Mouse (Mus musculus) intestine, postnatal 0 days (tissue): ENCODE results near the gene Actn2. TPM values are rescaled to one million over a fixed set of nuclear protein-coding genes. Genes with fewer than 3 reads are reported as not detected.

Source experiments
- ATAC-seq: fragments of 200-750 bp; cut with Nextera tagmentation; 2 replicates; pipeline ENCODE4 v1.8.0; 2017; ENCODE audit warnings: mild to moderate bottlenecking, moderate TSS enrichment, moderate library complexity
- H3K27ac ChIP-seq: fragments of 300-500 bp; sonication (generic); 2 replicates; pipeline ENCODE4 v1.5.1; 2014; ENCODE audit warnings: mild to moderate bottlenecking, low read depth, low read length, moderate library complexity
- H3K27me3 ChIP-seq: fragments of 300-500 bp; sonication (generic); replicated peaks from 2 replicates; pipeline ENCODE4 v1.6.1; 2014; ENCODE audit warnings: low read length, mixed read lengths; ENCODE audit not compliant: control insufficient read depth, insufficient read depth
- H3K36me3 ChIP-seq: fragments of 300-500 bp; sonication (generic); 2 replicates; pipeline ENCODE4 v1.6.1; 2014; ENCODE audit warnings: mild to moderate bottlenecking, moderate library complexity; ENCODE audit not compliant: control insufficient read depth, insufficient read depth
- H3K4me1 ChIP-seq: fragments of 300-500 bp; sonication (generic); replicated peaks from 2 replicates; pipeline ENCODE4 v1.6.1; 2014; ENCODE audit warnings: antibody characterized with exemption, low read length, mixed read lengths; ENCODE audit not compliant: control insufficient read depth, insufficient read depth
- H3K4me2 ChIP-seq: fragments of 300-500 bp; sonication (generic); replicated peaks from 2 replicates; pipeline ENCODE4 v1.6.1; 2014; ENCODE audit warnings: low read depth, mild to moderate bottlenecking, moderate library complexity
- H3K4me3 ChIP-seq: fragments of 300-500 bp; sonication (generic); 2 replicates; pipeline ENCODE4 v1.5.1; 2014; ENCODE audit warnings: low read depth, low read length
- H3K9ac ChIP-seq: fragments of 300-500 bp; sonication (generic); 2 replicates; pipeline ENCODE4 v1.6.1; 2014; ENCODE audit warnings: mild to moderate bottlenecking, low read depth, low read length
- H3K9me3 ChIP-seq: fragments of 300-500 bp; sonication (generic); 2 replicates; pipeline ENCODE4 v1.6.1; 2016; ENCODE audit warnings: mixed run types; ENCODE audit not compliant: control insufficient read depth
- CTCF ChIP-seq: sonication (generic); IDR thresholded peaks from 2 replicates; pipeline ENCODE4 v1.5.1; 2016; ENCODE audit warnings: low read depth, mild to moderate bottlenecking, control low read depth, antibody characterized with exemption, moderate library complexity
- WGBS: fragments of 180-500 bp; shearing (Covaris S2); extraction: QIAGEN DNeasy Blood & Tissue Kit; methylation state at CpG from one replicate; pipeline ENCODE4 v1.1.7; 2014; 5-methylcytosine and 5-hydroxymethylcytosine counted together
- polyA plus RNA-seq: library from polyadenylated mRNA; unstranded; fragments of >200 nt; fragmentation: Nextera tagmentation; extraction: Ambion mirVana; gene quantifications from 2 replicates; pipeline ENCODE4 v1.2.1, GENCODE M21; 2015

The Actn2 gene
- polyA plus RNA-seq, 1 experiment from 2014 or later = 1.2 TPM

DNA sequence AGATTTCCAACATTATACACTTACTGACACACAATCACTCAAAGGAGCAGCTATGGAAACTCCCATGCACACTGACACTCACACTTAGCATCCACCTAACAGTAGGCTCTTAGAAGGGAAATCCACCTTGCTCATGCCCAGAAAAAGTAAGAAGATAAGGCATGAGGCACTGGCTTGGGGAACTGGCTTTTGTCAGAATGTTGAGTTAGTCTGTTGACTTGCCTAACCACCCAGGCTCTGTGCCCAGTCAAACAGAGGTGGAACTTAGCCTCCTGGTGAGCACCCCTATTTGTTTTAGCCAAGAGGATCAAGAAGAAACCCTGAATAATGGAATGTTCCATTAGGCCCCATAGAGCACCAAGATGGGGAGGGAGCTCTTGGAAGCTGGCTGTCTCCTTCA lies 1.1 kb downstream of the Actn2 start:
- no peak overlapping the region for H3K4me2 ChIP-seq
- H3K9ac ChIP-seq = no peak overlapping the region
- H3K27me3 ChIP-seq = no peaks in the 10 kb centered on the region
- no peaks in the 10 kb centered on the region for H3K36me3 ChIP-seq
- H3K9me3 ChIP-seq = no peaks in the 10 kb centered on the region
- ATAC-seq = no peak
- no peak overlapping the region for H3K4me3 ChIP-seq
- no peak for TF ChIP-seq CTCF
- H3K27ac ChIP-seq = no peak overlapping the region
- H3K4me1 ChIP-seq = 0 out of 2 replicates have a peak, but pooled peaks cover 2% of the 10 kb centered on the region

DNA sequence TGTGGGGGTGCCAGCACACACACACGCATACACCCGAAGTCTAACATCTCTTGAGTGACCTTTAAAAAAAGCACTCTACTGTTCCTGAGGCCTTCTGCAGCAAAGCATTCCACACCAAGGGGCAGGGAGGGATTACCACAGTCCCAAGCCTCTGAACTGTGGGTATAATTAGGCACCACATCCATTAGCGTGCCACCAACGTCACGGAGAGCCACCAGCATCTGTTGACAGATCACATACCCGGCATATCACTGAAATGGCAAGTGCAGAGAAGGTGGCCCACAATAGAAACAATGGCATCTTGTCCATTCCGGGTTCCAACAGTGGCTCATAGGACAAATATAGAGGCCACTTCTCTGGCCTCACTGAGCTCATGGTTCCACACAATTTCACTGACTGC lies 2.8 kb downstream of the Actn2 start:
- H3K9ac ChIP-seq = no peak overlapping the region
- no peak for ATAC-seq
- H3K4me1 ChIP-seq = 0 out of 2 replicates have a peak, but pooled peaks cover 2% of the 10 kb centered on the region
- H3K36me3 ChIP-seq = no peaks in the 10 kb centered on the region
- H3K4me3 ChIP-seq = no peak overlapping the region
- no peak overlapping the region for H3K4me2 ChIP-seq
- H3K27me3 ChIP-seq = no peaks in the 10 kb centered on the region
- no peak for TF ChIP-seq CTCF
- WGBS = 79% methylated on average over 7 of the region's 7 CpGs
- no peak overlapping the region for H3K27ac ChIP-seq
- no peaks in the 10 kb centered on the region for H3K9me3 ChIP-seq

DNA sequence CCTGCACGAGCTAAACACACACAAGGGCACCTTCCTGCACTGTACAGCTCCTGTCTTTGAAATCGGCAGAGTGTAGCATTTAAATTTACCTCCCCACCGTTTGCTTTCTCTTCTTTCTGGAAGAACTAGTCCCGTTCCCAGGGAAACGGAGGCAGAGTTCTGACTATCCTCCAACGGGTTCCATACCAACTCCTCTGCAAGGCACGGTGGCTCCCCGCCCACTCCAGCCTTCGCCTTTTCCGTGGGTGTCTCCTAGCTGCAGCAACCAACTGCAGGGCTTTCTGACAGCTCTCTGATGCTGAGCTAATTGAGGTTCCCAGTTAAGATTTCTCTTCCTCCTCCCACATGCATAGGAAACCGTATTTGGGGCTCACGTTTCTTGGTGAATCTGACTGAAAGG lies 6.5 kb downstream of the Actn2 start:
- no peak for TF ChIP-seq CTCF
- ATAC-seq = no peak
- WGBS = 58% methylated on average over 12 of the region's 12 CpGs

DNA sequence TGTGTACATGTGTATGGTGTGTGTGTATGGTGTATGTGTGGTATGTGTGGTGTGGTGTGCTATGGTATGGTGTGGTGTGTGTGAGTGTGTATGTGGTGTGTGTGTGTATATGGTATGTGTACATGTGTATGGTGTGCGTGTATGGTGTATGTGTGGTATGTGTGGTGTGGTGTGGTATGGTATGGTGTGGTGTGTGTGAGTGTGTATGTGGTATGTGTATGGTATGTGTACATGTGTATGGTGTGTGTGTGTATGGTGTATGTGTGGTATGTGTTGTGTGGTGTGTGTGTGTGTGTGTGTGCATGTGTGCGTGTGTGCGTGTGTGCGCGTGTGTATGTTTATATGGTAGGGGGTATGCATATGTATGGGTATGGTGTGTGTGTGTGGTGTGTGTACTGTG lies 9.0 kb downstream of the Actn2 start:
- H3K9ac ChIP-seq = no peak overlapping the region
- H3K9me3 ChIP-seq = no peaks in the 10 kb centered on the region
- no peak for TF ChIP-seq CTCF
- H3K4me1 ChIP-seq = no peaks in the 10 kb centered on the region
- WGBS = 96% methylated on average over 5 of the region's 5 CpGs
- no peak overlapping the region for H3K4me3 ChIP-seq
- no peaks in the 10 kb centered on the region for H3K27me3 ChIP-seq
- no peak for ATAC-seq
- no peak overlapping the region for H3K27ac ChIP-seq
- H3K4me2 ChIP-seq = no peak overlapping the region
- H3K36me3 ChIP-seq = no peaks in the 10 kb centered on the region

More for the DNA sequence above, 6.5 kb downstream of the Actn2 start:
- H3K4me2 ChIP-seq = no peak overlapping the region
- no peak overlapping the region for H3K4me3 ChIP-seq
- no peak overlapping the region for H3K9ac ChIP-seq
- H3K27me3 ChIP-seq = no peaks in the 10 kb centered on the region
- no peaks in the 10 kb centered on the region for H3K4me1 ChIP-seq
- H3K9me3 ChIP-seq = no peaks in the 10 kb centered on the region
- no peak overlapping the region for H3K27ac ChIP-seq
- no peaks in the 10 kb centered on the region for H3K36me3 ChIP-seq

DNA sequence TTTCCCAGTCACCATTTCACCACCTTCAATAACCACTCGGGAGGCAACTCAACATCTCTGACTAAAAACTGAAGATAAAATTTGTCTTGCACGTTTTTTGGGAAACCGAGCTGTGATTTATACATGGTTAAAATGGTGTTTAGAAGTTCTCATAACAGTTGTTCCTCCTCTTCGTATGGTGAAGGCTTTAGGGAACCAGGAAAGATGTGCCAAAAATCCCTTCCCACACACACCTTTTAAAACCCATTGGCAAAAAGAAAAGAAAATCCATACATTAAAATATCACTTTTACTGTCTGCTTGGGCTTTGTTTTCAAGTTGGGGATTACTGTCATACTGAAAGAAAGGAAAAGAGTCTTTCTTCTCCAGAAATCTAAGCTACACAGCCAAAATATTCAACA lies 12.2 kb downstream of the Actn2 start:
- 81% methylated on average over 4 of the region's 4 CpGs for WGBS
- Histone ChIP-seq H3K9me3 (no peaks in the 10 kb centered on the region), H3K4me1 (no peaks in the 10 kb centered on the region), H3K4me2 (no peak overlapping the region), H3K4me3 (no peak overlapping the region), H3K9ac (no peak overlapping the region), H3K27me3 (no peaks in the 10 kb centered on the region), H3K27ac (no peak overlapping the region), H3K36me3 (no peaks in the 10 kb centered on the region)
- TF ChIP-seq CTCF = no peak
- no peak for ATAC-seq

DNA sequence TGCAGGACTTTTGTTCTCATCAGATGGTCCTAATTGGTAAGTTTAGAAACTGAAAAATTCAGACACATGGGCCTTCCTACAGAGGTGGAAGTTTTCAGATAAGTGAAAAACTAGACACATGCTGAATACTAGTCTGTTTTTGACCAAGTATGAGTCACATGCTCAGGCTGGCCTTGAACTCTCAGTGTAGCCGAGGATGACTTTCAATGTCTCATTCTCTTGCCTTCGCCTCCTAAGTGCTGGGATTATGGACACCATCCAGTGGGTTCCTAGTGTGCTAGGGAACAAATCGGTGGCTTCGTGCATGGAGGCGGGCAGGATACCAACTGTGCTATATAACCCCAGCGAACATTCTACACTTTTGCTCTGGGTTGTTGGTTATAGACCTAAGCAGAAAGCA lies 13.0 kb downstream of the Actn2 start:
- Histone ChIP-seq H3K27me3 (no peaks in the 10 kb centered on the region), H3K4me3 (no peak overlapping the region), H3K36me3 (no peaks in the 10 kb centered on the region), H3K9me3 (no peaks in the 10 kb centered on the region), H3K27ac (no peak overlapping the region), H3K9ac (no peak overlapping the region), H3K4me2 (no peak overlapping the region), H3K4me1 (no peaks in the 10 kb centered on the region)
- no peak for TF ChIP-seq CTCF
- ATAC-seq = no peak
- 94% methylated on average over 6 of the region's 6 CpGs for WGBS

DNA sequence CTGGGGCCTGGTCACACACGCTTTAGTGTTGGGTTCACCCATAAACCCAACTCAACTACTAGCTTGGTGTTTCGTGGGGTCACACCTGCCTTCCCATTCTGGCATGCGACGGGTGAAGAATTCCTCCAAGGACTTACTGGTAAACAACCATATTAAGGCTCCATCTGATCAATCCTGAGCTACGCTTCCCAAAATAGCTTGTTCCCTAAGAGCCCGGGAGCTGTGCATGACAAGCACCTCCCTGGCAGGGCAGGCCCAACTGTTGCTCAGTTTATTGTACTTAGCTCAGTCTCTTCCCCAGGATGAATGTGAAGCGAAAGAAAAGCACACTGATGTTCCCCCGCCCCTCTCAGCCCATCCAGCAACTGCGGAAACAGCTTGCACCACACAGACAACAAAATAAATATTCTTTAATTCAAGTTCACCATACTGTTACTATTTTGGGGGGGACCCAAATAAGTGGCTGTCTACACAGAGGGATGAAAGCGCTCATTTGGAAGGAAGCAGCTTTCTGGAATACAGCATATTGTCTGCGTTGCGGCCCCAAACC lies 17.4 kb downstream of the Actn2 start:
- no peak overlapping the region for H3K4me2 ChIP-seq
- H3K4me3 ChIP-seq = no peak overlapping the region
- H3K27ac ChIP-seq = no peak overlapping the region
- no peaks in the 10 kb centered on the region for H3K36me3 ChIP-seq
- no peaks in the 10 kb centered on the region for H3K9me3 ChIP-seq
- no peak for TF ChIP-seq CTCF
- no peak overlapping the region for H3K9ac ChIP-seq
- ATAC-seq = no peak
- H3K4me1 ChIP-seq = no peaks in the 10 kb centered on the region
- WGBS = 85% methylated on average over 12 of the region's 12 CpGs
- H3K27me3 ChIP-seq = no peaks in the 10 kb centered on the region
